Mouse (Mus musculus) ES-CJ7 (cell line): ENCODE measurements around the gene 2810004N23Rik.
A peak's percentile ranks its signal among the peaks of the same experiment; 100 is the strongest.

ENCODE experiments used
- DNase-seq: peaks from one replicate; pipeline ENCODE4 v3.0.0; 2011; ENCODE audit warnings: low read depth, low spot score

2810004N23Rik gene

GRCm38 (mm10) chr8:124823497-124823896 is 39.4 kb downstream of the 2810004N23Rik start:
- no peak for DNase-seq

GRCm38 (mm10) chr8:124820125-124820524 is 42.8 kb downstream of the 2810004N23Rik start:
- DNase-seq, result no peak

- no peak for DNase-seq
Observed at GRCm38 (mm10) chr8:124819612-124820115, 43.3 kb downstream of the 2810004N23Rik start.

- no peak for DNase-seq
Observed at GRCm38 (mm10) chr8:124817361-124817760, 45.6 kb downstream of the 2810004N23Rik start.

- DNase-seq, result no peak
Observed at GRCm38 (mm10) chr8:124816866-124817265, 46.1 kb downstream of the 2810004N23Rik start.

- DNase-seq, result no peak
Observed at GRCm38 (mm10) chr8:124815870-124816269, 47.0 kb downstream of the 2810004N23Rik start.

GRCm38 (mm10) chr8:124813326-124813725 is 49.6 kb downstream of the 2810004N23Rik start:
- no peak for DNase-seq

GRCm38 (mm10) chr8:124810689-124811394 is 52.1 kb downstream of the 2810004N23Rik start:
- no peak for DNase-seq

GRCm38 (mm10) chr8:124810056-124810610 is 52.8 kb downstream of the 2810004N23Rik start:
- no peak for DNase-seq

GRCm38 (mm10) chr8:124809419-124809818 is 53.5 kb downstream of the 2810004N23Rik start:
- no peak for DNase-seq

GRCm38 (mm10) chr8:124805990-124806389 is 56.9 kb downstream of the 2810004N23Rik start:
- no peak for DNase-seq

GRCm38 (mm10) chr8:124803824-124804702 is 58.9 kb downstream of the 2810004N23Rik start:
- DNase-seq, result no peak

GRCm38 (mm10) chr8:124800542-124800941 is 62.4 kb downstream of the 2810004N23Rik start:
- no peak for DNase-seq

- DNase-seq, result no peak
Observed at GRCm38 (mm10) chr8:124795781-124796488, 67.0 kb downstream of the 2810004N23Rik start.

GRCm38 (mm10) chr8:124794486-124794780 is 68.5 kb downstream of the 2810004N23Rik start:
- peak; percentile 82 for DNase-seq

- peak; percentile 32 for DNase-seq
Observed at GRCm38 (mm10) chr8:124793661-124794485, 69.0 kb downstream of the 2810004N23Rik start.

- peak; percentile 78 for DNase-seq
Observed at GRCm38 (mm10) chr8:124793172-124793651, 69.7 kb downstream of the 2810004N23Rik start.

GRCm38 (mm10) chr8:124792708-124793107 is 70.2 kb downstream of the 2810004N23Rik start, which contains the start of gene Trim67:
Gene Trim67 (plus strand): TSS chr8:124793092.
- DNase-seq, result peak; percentile 83

GRCm38 (mm10) chr8:124792186-124792585 is 70.7 kb downstream of the 2810004N23Rik start:
- peak; percentile 34 for DNase-seq

GRCm38 (mm10) chr8:124791751-124792150 is 71.2 kb downstream of the 2810004N23Rik start:
- DNase-seq, result no peak
